Mouse (Mus musculus) layer of hippocampus, adult 18-20 months (tissue): ENCODE data around the gene Dock9. TPM values are rescaled to one million over a fixed set of nuclear protein-coding genes. Genes with fewer than 3 reads are reported as not detected.

ENCODE experiments used
- DNase-seq, 2 experiments: peaks; one replicate each; pipeline ENCODE4 v3.0.0; 2022; ENCODE audit warnings: low spot score in 2 of 2
- total RNA-seq, 2 experiments: library from RNA; stranded (reverse); gene quantifications; 2 replicates each; pipeline ENCODE4 v1.2.3; 2021

Gene Dock9
- total RNA-seq, 2 experiments from 2014 or later, result 187 to 197 TPM

DNA sequence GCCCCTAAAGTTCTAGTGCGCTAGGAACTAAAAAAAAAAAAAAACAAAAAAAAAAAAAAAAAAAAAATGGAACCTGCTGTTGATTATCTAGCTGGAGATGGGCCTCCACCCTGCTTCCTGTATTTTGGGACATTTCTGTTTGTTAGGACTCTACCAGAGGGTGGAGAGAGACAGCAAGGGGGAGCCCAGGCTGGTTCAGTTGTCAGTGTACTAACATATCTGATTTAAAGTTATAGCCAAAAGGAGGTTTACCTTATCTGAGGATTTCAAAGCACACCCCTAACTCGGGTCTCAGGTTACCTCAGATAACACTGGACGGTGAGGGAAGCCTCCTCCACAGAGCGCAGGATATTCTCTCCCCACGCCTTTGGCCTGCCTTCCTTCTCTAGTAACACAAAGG is 4.0 kb downstream of the Dock9 start:
- no peak for DNase-seq

DNA sequence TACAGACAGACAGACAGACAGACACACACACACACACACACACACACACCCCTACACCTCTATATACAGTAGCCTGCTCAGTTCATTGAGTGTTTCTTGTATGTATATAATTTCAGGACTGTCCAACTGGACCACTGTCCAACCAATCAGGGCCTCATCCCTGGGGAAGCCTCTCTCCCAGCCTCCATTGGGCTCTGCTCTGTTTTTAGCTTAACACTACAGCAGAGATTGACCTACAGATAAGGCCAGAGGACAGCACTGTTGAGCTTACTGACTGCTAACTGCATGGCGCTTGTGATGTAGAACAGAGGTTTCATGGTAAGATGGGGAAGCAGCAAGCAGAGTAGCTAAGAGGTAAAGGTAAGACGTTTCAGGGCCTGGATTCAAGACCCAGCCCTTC is 5.7 kb downstream of the Dock9 start:
- no peak for DNase-seq

DNA sequence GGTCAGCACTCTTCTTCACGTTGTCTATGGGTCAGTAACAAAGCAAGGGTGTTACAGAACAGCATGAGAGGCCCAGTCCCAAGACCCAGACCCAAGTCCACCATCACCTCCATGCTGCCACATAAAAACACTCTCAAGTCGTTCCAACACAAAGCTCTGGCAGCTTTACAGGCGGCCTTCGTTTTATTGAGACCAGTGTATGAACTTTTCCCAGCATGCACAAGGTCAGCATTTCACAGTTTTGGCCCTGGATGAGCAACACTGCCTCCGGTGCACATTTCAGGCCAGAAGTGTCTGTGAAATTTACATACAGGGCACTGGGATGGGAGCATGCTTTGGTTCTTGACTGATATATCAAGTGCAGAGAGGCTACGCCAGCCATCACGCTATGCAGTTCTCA is 6.5 kb downstream of the Dock9 start:
- DNase-seq, result no peak

DNA sequence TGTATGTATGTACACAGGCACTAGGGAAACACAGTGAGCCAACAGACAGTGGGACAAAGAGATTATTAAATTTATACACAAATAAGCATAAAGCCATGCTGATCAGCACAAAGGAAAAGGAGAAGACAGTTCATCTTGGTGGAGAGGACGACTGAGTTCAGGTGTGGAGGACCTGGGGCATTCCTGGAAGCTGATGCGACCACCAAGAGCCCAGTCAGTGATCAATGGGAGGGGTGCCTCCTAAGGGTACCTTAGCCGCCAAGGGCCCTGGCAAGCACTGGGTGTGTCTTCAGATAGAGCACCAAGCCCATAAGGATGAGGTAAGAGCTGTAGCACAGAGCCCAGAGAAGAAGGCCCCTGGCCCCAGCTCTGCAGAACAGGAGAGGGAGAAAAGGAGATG is 8.4 kb downstream of the Dock9 start:
- no peak for DNase-seq

DNA sequence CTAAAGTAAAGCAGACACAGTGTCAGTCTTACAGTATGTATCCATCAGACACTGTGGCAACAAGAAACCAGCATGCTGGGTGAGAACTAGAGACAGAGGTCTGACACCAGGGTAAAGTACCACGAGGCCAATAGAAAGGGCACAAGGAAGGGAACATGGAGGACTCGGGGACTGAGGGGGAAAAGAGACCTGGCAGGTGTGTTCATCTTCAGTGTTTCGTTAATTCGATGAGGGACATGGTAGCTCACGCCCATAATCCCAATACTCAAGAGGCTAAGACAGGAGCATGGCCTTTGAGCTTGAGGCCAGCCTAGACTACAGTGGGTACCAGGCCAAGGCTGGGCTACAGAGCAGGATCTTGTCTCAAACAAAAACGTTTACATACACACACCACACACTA is 9.2 kb downstream of the Dock9 start:
- DNase-seq, result no peak

DNA sequence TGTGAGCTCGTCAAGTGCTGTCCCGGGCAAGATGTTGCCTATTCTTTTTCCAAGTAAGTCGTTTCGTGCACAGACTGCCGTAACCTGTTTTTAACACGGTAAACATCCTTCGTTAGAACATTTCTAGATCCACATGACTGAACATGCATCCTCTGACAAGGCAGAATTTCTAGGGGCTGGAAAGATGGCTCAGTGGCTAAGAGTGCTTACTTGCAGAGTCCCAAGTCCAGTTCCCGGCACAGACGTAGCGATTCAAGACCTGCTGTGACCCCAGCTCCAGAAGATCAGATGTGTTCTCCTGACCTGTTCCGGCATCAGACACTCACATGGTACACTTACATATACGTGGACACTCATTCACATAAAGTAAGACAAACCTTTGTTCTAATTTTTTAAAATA is 10.2 kb downstream of the Dock9 start:
- DNase-seq, result no peak

DNA sequence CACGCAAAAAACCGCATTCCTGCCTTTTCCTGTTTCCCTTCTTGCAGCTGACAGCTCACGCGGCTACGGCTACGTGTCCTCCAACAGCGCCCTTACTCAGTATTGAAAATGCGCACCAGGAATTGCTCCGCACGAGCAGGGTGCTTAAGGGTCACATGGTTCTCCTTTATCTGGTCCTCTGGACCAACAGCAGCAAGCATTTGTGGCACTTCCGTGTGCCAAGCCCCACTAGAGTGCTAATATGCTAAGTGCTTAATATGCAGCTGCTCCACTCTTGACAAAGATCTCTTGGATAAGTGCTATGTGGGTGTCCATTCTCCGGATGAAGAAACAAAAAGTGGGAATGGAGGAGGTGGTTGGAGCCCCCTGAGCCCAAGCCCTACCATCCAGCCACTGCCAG is 10.7 kb downstream of the Dock9 start:
- DNase-seq, result no peak

DNA sequence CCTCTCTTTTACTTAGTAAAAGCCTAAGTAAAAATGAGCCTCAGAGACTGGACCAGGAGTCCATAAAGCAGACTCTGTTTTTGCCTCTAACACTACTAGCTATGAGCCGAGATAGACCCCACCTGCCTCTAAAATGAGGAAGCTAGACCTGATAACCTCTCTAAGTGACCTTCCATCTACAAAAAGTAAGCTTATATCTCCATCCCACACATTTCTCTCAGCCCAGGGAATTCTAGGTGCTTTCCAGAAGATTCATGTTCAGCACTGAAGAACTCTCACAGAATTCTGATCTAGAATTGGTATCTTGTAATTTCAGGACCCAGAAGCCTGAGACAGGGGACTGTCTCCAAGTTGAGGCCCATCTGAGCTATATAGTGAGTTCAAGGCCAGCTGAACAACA is 12.2 kb downstream of the Dock9 start:
- DNase-seq, result no peak

DNA sequence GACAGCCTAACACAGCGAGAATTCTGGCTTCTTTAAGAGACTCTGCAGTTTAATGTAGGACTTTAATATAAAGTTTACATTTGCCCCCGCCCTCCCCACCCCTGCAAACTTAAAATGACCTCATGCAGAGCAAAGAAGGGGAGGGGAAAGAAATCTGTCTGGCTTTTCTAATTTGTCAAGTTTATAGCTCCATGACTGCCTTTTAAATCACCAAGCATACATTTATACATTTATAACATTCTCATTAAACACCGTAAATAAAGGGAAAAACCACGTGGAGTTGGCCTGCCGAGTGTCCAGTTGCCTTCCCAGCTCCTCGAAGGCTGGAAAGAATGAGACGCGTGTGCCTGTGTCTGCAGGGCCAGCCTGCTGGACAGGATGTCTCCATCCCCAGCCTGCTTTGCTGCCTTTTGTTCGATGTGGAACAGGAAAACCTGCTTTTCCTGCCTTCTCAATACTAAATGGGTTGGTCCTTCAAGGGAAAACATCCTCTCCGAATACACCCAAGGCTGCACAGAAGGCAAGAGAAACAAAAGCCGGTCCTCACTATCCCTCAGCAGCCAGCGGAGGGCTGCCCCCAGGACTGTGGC is 16.6 kb downstream of the Dock9 start:
- DNase-seq, result no peak

DNA sequence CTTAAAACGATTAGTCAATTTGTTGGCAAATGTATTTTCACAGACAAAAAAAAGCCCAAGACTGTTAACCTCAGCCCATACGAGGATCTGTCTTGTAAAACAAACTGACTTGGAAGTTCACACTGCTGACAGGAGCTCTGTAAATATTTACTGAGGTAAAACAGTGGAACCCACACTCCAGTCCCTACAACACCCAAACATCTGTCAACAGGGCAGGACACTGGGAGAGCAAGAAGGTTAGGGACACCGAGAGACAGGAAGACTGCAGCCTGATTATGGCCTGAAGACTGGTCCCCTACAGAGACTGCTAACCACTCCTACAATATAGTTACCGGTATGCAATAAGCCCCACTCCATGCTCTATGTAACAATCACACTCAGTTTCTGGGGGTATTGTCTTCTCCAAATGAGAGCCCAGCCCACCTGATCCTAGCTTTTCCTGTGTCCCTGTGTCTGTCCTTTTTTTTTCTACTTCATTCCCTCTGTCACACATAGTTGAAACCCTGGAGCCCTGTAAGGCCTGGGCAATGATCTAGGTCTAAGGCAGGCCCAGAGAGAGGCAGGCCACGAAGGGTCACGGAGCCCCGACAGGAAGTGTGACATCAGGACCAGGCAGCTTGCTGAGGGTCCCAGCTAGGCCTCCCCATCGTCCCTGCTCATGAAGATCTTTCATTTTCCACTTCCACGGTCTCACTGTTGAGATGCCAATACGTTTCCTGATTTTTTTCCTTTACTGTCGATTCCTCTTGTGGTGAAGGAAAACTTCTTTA is 17.3 kb downstream of the Dock9 start:
- DNase-seq, result no peak

DNA sequence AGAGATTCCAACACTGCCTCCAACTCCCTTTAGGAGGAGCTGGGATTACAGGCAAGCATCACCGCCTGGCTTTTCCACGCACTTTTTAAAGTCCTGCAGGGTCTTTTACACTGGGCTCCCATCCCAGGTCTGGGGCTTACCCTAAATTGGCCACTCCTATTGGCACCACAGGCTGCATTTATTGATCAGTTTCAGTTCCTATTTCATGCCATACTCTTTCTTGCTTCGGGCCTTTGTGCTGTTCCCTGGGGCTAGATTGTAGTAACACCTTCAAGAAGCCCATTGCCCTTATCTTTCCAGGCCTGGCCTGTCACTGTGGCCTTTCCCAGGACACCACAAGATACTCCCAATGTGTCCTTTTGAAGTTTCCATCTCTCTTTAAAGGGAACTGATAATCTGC is 18.0 kb downstream of the Dock9 start:
- no peak for DNase-seq

DNA sequence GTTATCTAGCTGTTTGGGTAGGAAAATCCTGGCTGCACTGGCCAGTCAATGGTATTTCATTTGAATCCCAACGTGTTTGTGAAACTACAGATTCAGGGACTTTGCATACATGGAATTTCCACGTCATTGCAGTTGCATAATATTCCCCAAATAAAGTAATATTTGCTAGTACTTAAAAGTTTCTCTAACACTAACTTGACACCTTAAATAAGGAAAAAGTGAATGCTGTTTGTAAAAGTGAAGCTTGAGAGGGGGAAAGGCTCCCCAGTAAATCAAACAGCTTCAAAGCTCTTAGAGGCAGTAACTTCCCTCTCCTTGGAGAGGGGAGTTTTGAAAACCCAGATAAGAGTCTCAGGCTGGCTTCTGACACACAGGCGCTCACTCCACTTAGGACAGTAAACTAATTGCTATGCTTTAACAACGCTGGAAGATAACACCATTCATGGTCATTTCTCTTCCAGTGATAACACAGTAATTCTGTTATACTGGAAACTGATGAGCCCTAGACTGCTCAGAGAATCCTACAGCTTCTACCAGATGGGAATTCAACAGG is 20.3 kb downstream of the Dock9 start:
- DNase-seq, result no peak

DNA sequence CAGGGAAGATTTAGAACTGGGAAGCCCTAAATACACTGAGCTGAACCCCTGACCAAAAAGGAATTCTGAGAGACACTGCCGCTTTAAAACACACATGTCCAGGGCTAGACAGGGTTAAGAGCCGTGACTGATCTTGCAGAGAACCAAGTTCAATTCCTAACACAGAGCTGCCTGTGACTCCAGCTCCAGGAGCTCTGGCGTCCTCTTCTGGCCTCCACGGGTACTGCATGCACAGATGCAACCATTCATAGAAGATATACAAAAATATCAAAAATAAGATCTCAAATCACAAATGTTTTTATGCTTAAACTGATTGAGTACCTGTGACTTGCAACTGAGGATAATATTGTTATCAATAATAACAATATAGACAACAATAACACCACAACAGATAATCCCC is 20.9 kb downstream of the Dock9 start:
- DNase-seq, result no peak

DNA sequence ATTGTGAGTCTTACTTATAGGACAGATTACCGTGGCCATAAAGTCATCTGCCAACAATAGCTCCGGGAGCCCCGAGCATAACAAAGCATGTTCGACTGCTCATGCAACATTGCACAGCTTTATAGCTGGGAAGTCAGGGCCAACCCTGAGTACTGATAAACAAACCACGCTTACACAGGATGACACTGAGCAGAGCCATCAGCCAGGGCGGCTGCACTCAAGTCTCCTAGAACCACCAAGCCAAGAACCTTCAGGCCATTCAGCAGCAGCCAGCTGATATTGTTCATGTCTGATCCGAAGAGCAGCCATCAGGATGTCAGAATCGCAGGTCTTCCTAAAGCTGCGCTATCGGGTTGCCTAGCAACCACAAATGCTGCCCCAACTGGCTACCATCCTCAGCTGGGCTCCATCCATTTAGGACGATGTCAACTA is 35.6 kb downstream of the Dock9 start:
- peak in 1 of 2 experiments; percentile 51 for DNase-seq

DNA sequence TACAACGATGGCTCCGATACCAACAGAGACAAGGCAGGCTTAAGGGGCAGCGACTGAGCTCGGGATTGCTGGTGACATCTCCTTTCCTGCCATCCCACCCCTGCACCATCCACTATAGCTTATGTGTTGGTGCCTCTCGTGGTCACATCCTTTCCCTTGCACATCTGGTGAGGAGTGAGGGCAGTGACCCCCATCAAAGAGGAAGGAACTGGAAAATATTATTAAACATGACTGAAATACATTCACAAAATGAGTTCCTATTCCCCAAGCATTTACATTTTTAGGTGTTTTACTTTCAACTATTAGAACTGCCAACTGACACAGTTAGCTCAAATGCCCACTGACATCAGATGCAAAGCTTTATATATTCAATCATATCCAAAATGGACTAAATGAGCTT is 37.2 kb downstream of the Dock9 start:
- no peak for DNase-seq

DNA sequence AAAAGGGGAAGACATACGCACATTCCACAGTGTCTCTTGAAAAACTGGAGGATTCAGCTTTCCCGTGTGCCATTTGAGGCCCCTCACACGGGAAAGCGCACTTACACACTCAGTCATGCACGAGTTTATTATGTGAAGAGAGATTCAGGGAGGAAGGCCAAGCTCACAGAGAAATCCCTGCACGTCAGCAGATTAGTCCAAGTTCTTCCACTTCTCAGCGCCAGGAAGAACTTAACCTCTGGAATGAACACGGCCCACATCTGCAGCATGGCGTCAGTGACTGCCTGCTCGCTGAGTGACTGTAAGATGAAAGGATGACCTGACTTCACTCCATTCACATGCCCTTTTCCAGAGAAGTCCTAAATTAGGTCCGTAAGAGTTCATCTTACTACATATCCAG is 43.5 kb downstream of the Dock9 start:
- no peak for DNase-seq

DNA sequence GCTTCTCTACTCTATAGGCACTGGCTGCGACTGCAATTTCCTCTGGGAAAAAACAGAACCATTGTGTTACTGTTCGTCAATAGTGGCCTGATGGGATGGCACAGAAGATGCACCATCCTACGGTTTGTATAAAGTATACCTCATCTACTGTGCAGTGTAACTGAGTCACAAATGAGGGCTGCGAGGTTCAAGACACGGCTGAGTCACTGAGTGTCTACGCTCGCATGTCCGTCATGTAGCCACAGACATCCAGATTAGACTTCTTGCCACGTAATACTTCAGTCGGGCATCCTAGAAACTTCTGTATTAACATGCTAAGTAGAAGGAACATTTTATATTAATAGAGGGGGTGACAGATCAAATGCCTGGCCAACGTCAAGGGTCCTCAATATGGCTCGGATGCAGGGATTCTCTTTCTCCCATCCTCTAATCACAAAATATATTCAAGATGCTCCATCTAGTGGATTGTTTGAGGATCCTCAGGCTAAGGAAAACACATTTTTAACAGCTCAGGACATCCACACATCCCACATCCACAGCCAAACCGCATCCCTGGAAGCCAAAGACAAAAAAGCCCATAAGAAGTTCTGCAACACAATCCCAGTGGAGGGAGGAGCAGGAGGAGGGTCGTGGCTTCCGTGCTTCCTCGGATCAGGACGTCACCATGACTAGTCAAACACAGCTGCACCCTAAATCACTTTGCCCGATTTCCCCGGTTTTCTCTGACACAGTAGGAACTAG is 44.8 kb downstream of the Dock9 start:
- DNase-seq, result peak in 1 of 2 experiments; percentile 48

DNA sequence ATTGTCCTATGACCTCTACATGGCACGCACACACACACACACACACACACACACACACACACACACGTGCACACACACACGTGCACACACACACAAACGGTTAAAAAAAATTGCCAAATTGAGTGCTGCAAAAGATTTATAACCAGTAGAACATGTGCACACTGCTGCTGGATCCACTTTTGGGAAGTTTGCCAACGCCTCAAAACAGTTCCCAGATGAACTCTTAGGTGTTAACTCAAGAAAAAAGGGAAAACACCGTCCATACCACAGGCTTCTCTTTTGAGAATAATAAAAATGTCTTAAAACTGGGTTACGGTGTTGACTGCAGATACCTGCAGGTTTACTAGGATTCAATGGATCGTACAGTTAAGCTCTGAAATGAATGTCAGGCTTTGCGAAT is 48.0 kb downstream of the Dock9 start:
- DNase-seq, result no peak

DNA sequence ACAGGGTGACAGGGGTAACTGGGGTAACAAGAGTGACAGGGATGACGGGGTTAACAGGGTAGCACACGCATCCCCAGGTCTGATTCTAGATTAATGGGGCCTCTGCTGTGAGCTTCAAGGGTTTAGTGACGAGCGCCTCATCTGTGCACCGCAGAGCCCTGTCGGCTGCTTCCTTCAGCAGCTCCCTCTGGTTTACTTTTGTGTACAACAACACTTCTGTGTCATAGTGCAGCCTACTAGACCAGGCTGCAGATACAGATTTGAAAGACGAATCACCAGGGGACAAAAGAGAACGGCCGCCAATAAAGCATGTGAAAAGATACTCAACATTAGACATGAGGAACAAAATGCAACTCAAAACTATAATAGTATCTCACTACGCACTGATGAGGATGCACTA is 48.6 kb downstream of the Dock9 start:
- no peak for DNase-seq

DNA sequence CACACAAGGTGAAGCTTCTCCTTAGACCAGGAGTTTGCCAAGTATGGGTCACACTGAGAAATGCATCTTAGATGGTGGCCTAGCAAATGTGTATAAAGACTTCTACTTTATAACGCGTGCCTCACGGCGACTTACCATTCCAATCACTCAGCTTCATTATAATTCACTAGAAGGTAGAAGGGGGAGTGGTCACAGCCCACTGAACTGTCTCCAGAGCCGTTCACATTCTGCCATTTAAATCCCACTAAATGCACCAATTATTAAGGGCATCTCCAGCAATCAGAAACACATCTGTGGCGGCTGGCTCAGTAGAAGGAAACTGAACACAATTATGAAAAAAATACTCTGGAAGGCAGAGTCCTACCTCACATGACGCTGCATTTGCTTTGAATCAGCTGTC is 50.3 kb downstream of the Dock9 start:
- DNase-seq, result no peak

DNA sequence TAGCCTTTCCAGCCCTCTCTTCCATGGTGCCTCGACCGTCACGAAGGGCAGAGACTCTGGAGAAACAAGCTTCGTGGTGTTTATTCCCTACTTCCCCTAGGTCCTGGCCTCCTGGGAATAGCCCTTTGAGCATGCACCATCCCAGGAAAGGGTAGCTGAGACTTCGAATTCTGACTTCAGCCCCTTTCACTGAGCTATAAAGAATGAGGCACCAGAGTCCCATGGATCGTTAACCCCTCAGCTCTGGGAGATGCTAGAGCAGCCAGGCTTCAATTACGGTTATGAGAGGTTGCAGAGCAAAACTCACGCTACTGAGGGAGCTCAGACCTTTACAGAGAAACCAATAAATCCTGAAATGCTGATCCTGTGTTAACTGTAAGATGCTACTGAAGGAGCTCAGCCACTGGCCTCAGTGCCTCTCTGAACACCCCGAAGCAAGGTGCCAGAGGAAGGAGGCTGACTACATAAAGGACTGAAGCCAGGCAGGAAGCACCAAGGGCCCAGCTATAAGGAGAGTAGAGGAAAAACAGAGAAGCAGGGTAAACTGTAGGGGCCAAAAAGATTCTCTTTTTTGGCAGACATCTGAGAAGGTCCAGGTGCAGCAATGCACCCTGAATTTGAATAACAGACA is 53.7 kb downstream of the Dock9 start:
- no peak for DNase-seq
